In the genomic region with DNA sequence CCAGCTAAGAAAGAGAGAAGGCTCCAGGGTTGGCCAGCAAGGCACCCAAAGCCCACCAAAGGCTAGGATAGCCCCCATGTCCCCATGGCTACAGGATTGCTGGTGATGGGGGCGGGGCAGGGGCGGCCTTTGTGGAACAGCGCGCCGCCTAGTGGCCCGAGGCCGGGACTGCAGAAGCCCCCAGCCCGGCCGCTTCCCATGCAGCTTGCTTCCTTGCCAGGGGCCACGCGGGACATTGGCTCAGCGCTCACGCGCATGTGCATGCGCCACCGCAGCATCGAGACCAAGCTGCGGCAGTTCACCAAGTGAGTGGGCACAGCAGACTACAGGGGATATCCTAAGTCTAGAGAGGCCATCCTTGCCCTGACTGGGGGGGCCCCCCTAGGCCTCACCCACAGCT, we compare ENCODE assay signal across 7 mouse cellular contexts. TPM values are rescaled to one million over a fixed set of nuclear protein-coding genes. Genes with fewer than 3 reads are reported as not detected.
DNase-seq lines count a peak whose midpoint lies in the region; ATAC-seq and TF ChIP-seq lines count a peak whose summit lies in the region.

No protein-coding gene starts in this region.

- H3K27ac ChIP-seq in bone marrow, adult 2 months (ENCODE audit: control insufficient read depth, insufficient read depth, low read depth, low read length, poor library complexity): no peak overlapping the region
- H3K27ac ChIP-seq in forebrain, embryonic 13.5 days: no peak overlapping the region
- no peak overlapping the region for H3K27ac ChIP-seq in hindbrain, embryonic 14.5 days

- peak overlapping the region; percentile 13; the same call in 1 of the 2 replicates for H3K4me2 ChIP-seq in forebrain, embryonic 13.5 days
- H3K4me2 ChIP-seq in hindbrain, embryonic 14.5 days (replicated peaks): no peak overlapping the region

- peak; percentile 35 to 66 for DNase-seq in spleen, postnatal 10 days (ENCODE audit: low spot score in 2 of 2)
- DNase-seq in spleen, adult 12 weeks (ENCODE audit: low spot score): no peak
- peak; percentile 77 for DNase-seq in hindbrain, embryonic 14.5 days (ENCODE audit: low spot score)
- peak; percentile 79 for DNase-seq in lung, postnatal 10 days
- peak; percentile 58 for DNase-seq in retina, postnatal 7 days (ENCODE audit: low read depth, low spot score)

- 31% methylated on average over 18 of the region's 18 CpGs for WGBS in bone marrow, adult 2 months
- 8% methylated on average over 18 of the region's 18 CpGs for WGBS in forebrain, embryonic 13.5 days
- WGBS in hindbrain, embryonic 14.5 days: 9% methylated on average over 18 of the region's 18 CpGs

- no peaks in the 10 kb centered on the region for H3K27me3 ChIP-seq in forebrain, embryonic 13.5 days
- H3K27me3 ChIP-seq in hindbrain, embryonic 14.5 days (ENCODE audit: control insufficient read depth, insufficient read depth, low read length): no peaks in the 10 kb centered on the region

- H3K9ac ChIP-seq in forebrain, embryonic 13.5 days: peak overlapping the region; percentile 31
- no peak overlapping the region for H3K9ac ChIP-seq in hindbrain, embryonic 14.5 days

- peaks cover 64% of the 10 kb centered on the region for H3K36me3 ChIP-seq in forebrain, embryonic 13.5 days (ENCODE audit: poor library complexity, severe bottlenecking)
- H3K36me3 ChIP-seq in hindbrain, embryonic 14.5 days (replicated peaks; ENCODE audit: control insufficient read depth, insufficient read depth): peaks cover 70% of the 10 kb centered on the region

- no peaks in the 10 kb centered on the region for H3K9me3 ChIP-seq in forebrain, embryonic 13.5 days (replicated peaks)
- no peaks in the 10 kb centered on the region for H3K9me3 ChIP-seq in hindbrain, embryonic 14.5 days (ENCODE audit: control insufficient read depth, low read length)

- H3K4me1 ChIP-seq in bone marrow, adult 2 months (ENCODE audit: control insufficient read depth, insufficient read depth, low read length): no peaks in the 10 kb centered on the region
- H3K4me1 ChIP-seq in forebrain, embryonic 13.5 days: peaks cover 44% of the 10 kb centered on the region
- peaks cover 41% of the 10 kb centered on the region for H3K4me1 ChIP-seq in hindbrain, embryonic 14.5 days (replicated peaks; ENCODE audit: control insufficient read depth, insufficient read depth, low read length)

- H3K4me3 ChIP-seq in bone marrow, adult 2 months (replicated peaks; ENCODE audit: control insufficient read depth, low read depth, low read length): no peak overlapping the region
- H3K4me3 ChIP-seq in forebrain, embryonic 13.5 days: no peak overlapping the region
- H3K4me3 ChIP-seq in hindbrain, embryonic 14.5 days (replicated peaks; ENCODE audit: low read length): no peak overlapping the region

- TF ChIP-seq CTCF in bone marrow, adult 2 months (IDR thresholded peaks at IDR 0.05; ENCODE audit: control insufficient read depth, insufficient read depth, low read length): peak; percentile 19; the same call in 1 of the 2 replicates

- peak; percentile 23 for ATAC-seq in forebrain, embryonic 13.5 days
- ATAC-seq in hindbrain, embryonic 14.5 days (ENCODE audit: low FRiP score): no peak

- no peak for TF ChIP-seq POLR2A in bone marrow, adult 2 months (IDR thresholded peaks at IDR 0.05; ENCODE audit: borderline replicate concordance, control insufficient read depth, low read depth, low read length)

RNA-seq across cellular contexts. Expression of a gene that starts 5.6 kb away (rescaled TPM):
- 5.8 and 7.6 TPM in 2 replicates for polyA plus RNA-seq in bone marrow, adult 2 months (2011; ENCODE audit: insufficient read depth, insufficient read length, low replicate concordance, missing spikeins)
- polyA plus RNA-seq in forebrain, embryonic 13.5 days (2015; fragmentation: Nextera tagmentation; extraction: Ambion mirVana): 11.1 and 11.5 TPM in 2 replicates
- polyA plus RNA-seq in hindbrain, embryonic 14.5 days (2014; fragmentation: Nextera tagmentation; extraction: Ambion mirVana): 32.9 and 36.3 TPM in 2 replicates
